ENCODE assay signal across 13 mouse cellular contexts in genomic region chr9:20518708-20519107, GRCm38 (mm10). TPM values are rescaled to one million over a fixed set of nuclear protein-coding genes. Genes with fewer than 3 reads are reported as not detected.
A peak's percentile ranks its signal among the peaks of the same experiment; 100 is the strongest.
DNase-seq lines count a peak whose midpoint lies in the region; ATAC-seq and TF ChIP-seq lines count a peak whose summit lies in the region.
"Had no signal": no experiment of that assay in that cellular context is flagged by ENCODE, and none has a peak within 500 bp of the region (broad histone marks: within the 10 kb centered on the region; RNA-seq: fewer than 3 reads in every experiment).

No protein-coding gene starts in this region.

- no peaks in the 10 kb centered on the region for H3K27me3 ChIP-seq in heart, embryonic 13.5 days (replicated peaks)
- H3K27me3 ChIP-seq in heart, adult 2 months (ENCODE audit: control insufficient read depth, insufficient read depth, low read length), result no peaks in the 10 kb centered on the region
- H3K27me3 ChIP-seq in MEL (ENCODE audit: control insufficient read depth in 1 of 2, insufficient read depth in 2 of 2, low read length in 2 of 2), result no peaks in the 10 kb centered on the region
- no peaks in the 10 kb centered on the region for H3K27me3 ChIP-seq in hindbrain, embryonic 12.5 days
- no peaks in the 10 kb centered on the region for H3K27me3 ChIP-seq in midbrain, embryonic 14.5 days (ENCODE audit: control insufficient read depth, insufficient read depth, low read length)

- H3K36me3 ChIP-seq in heart, embryonic 13.5 days, result peaks cover 47% of the 10 kb centered on the region
- H3K36me3 ChIP-seq in heart, adult 2 months (ENCODE audit: control insufficient read depth, insufficient read depth, low read length), result peaks cover 37% of the 10 kb centered on the region
- peaks cover 28 to 56% of the 10 kb centered on the region in 2 experiments for H3K36me3 ChIP-seq in MEL (ENCODE audit: control insufficient read depth in 1 of 2, insufficient read depth in 2 of 2, low read length in 2 of 2)
- H3K36me3 ChIP-seq in hindbrain, embryonic 12.5 days, result peaks cover 39% of the 10 kb centered on the region
- H3K36me3 ChIP-seq in midbrain, embryonic 14.5 days (ENCODE audit: control insufficient read depth, insufficient read depth, low read length), result peaks cover 29% of the 10 kb centered on the region

- WGBS in heart, embryonic 13.5 days, result 82% methylated on average over 4 of the region's 4 CpGs
- WGBS in heart, adult 2 months, result 85% methylated on average over 4 of the region's 4 CpGs
- WGBS in hindbrain, embryonic 12.5 days, result 88% methylated on average over 4 of the region's 4 CpGs
- WGBS in midbrain, embryonic 14.5 days, result 93% methylated on average over 4 of the region's 4 CpGs

- H3K4me2 ChIP-seq in heart, embryonic 13.5 days, result peak overlapping the region; percentile 79
- H3K4me2 ChIP-seq in hindbrain, embryonic 12.5 days (replicated peaks), result peak overlapping the region; percentile 64
- peak overlapping the region; percentile 92 for H3K4me2 ChIP-seq in midbrain, embryonic 14.5 days (ENCODE audit: low read length)

- peaks cover 8% of the 10 kb centered on the region for H3K79me2 ChIP-seq in heart, adult 2 months (replicated peaks; ENCODE audit: control insufficient read depth, insufficient read depth, low read length)
- H3K79me2 ChIP-seq in MEL (ENCODE audit: control insufficient read depth, insufficient read depth, low read length, poor library complexity), result peaks cover 46% of the 10 kb centered on the region

- ATAC-seq in heart, embryonic 13.5 days (ENCODE audit: extremely low read depth, insufficient number of reproducible peaks, low FRiP score, low TSS enrichment), result no peak
- no peak for ATAC-seq in hindbrain, embryonic 12.5 days (ENCODE audit: low FRiP score)
- ATAC-seq in midbrain, embryonic 14.5 days (ENCODE audit: low FRiP score, low TSS enrichment), result no peak
- no peak for ATAC-seq in frontal cortex, adult (ENCODE audit: low TSS enrichment)

- no peak overlapping the region for H3K27ac ChIP-seq in heart, embryonic 13.5 days (replicated peaks)
- no peak overlapping the region for H3K27ac ChIP-seq in heart, adult 2 months
- H3K27ac ChIP-seq in MEL (ENCODE audit: control insufficient read depth, low read depth, low read length), result no peak overlapping the region
- no peak overlapping the region for H3K27ac ChIP-seq in hindbrain, embryonic 12.5 days
- no peak overlapping the region for H3K27ac ChIP-seq in midbrain, embryonic 14.5 days (replicated peaks; ENCODE audit: low read depth, low read length)

- TF ChIP-seq POLR2A in heart, adult 2 months (IDR thresholded peaks at IDR 0.05; ENCODE audit: insufficient read depth, low read depth, low read length), result no peak
- 0 out of 4 replicates have a peak, but pooled peaks of 1 of the 2 experiments have one; percentile 14 for TF ChIP-seq POLR2A in MEL (IDR thresholded peaks at IDR 0.05; ENCODE audit: control insufficient read depth in 1 of 2, insufficient read depth in 1 of 2, low read depth in 1 of 2, low read length in 2 of 2, poor library complexity in 1 of 2)

- TF ChIP-seq CTCF in heart, adult 2 months (IDR thresholded peaks at IDR 0.05), result no peak
- no peak for TF ChIP-seq CTCF in MEL (IDR thresholded peaks at IDR 0.05 in 2 of 3, conservative IDR thresholded peaks at IDR 0.05 in 1 of 3; ENCODE audit: control insufficient read depth in 1 of 3, insufficient read depth in 1 of 3, low read depth in 2 of 3, low read length in 3 of 3, poor library complexity in 1 of 3, severe bottlenecking in 1 of 3)

- no peak for TF ChIP-seq RAD21 in MEL (IDR thresholded peaks at IDR 0.05; ENCODE audit: low read depth, low read length)

- no peak for DNase-seq in heart, adult 2 months
- DNase-seq in MEL (ENCODE audit: low read depth, low spot score), result peak; percentile 49
- no peak for DNase-seq in midbrain, embryonic 14.5 days
- DNase-seq in gastrocnemius, postnatal 10 days, result no peak
- no peak for DNase-seq in layer of hippocampus, postnatal 36 days
- DNase-seq: adrenal gland, adult 2 months; heart, postnatal 36 days; kidney, postnatal 36 days; lung, adult 2 months; thymus, adult 2 months had no signal

- no peak for TF ChIP-seq EP300 in heart, adult 2 months (IDR thresholded peaks at IDR 0.05; ENCODE audit: insufficient read depth, low read depth, low read length)
- no peak for TF ChIP-seq EP300 in MEL (IDR thresholded peaks at IDR 0.05; ENCODE audit: low read depth in 1 of 2, low read length in 2 of 2)

- no peak overlapping the region; the same call in 1 of the 2 replicates for H3K4me3 ChIP-seq in heart, embryonic 13.5 days
- no peak overlapping the region for H3K4me3 ChIP-seq in heart, adult 2 months
- H3K4me3 ChIP-seq in MEL (ENCODE audit: control insufficient read depth in 1 of 2, insufficient read depth in 1 of 2, low read depth in 2 of 2, low read length in 2 of 2), result no peak overlapping the region
- H3K4me3 ChIP-seq in hindbrain, embryonic 12.5 days, result no peak overlapping the region
- H3K4me3 ChIP-seq in midbrain, embryonic 14.5 days (replicated peaks; ENCODE audit: low read depth, low read length), result no peak overlapping the region

- H3K9ac ChIP-seq in heart, embryonic 13.5 days, result no peak overlapping the region
- no peak overlapping the region for H3K9ac ChIP-seq in heart, adult 2 months (ENCODE audit: low read depth, low read length)
- H3K9ac ChIP-seq in MEL (ENCODE audit: control insufficient read depth, low read depth, low read length, poor library complexity, severe bottlenecking), result no peak overlapping the region
- H3K9ac ChIP-seq in hindbrain, embryonic 12.5 days, result no peak overlapping the region
- H3K9ac ChIP-seq in midbrain, embryonic 14.5 days (replicated peaks; ENCODE audit: low read length), result no peak overlapping the region

- no peaks in the 10 kb centered on the region for H3K9me3 ChIP-seq in heart, embryonic 13.5 days
- no peaks in the 10 kb centered on the region for H3K9me3 ChIP-seq in MEL (replicated peaks; ENCODE audit: insufficient read depth, low read length)
- H3K9me3 ChIP-seq in hindbrain, embryonic 12.5 days (replicated peaks), result no peaks in the 10 kb centered on the region
- no peaks in the 10 kb centered on the region for H3K9me3 ChIP-seq in midbrain, embryonic 14.5 days (ENCODE audit: control insufficient read depth, low read length)

- peaks cover 47% of the 10 kb centered on the region for H3K4me1 ChIP-seq in heart, embryonic 13.5 days
- H3K4me1 ChIP-seq in heart, adult 2 months (ENCODE audit: control insufficient read depth, insufficient read depth, low read length), result peaks cover 11% of the 10 kb centered on the region
- peaks cover 28 to 48% of the 10 kb centered on the region in 2 experiments for H3K4me1 ChIP-seq in MEL (ENCODE audit: control insufficient read depth in 1 of 2, insufficient read depth in 2 of 2, low read length in 2 of 2)
- peaks cover 38% of the 10 kb centered on the region for H3K4me1 ChIP-seq in hindbrain, embryonic 12.5 days
- peaks cover 31% of the 10 kb centered on the region for H3K4me1 ChIP-seq in midbrain, embryonic 14.5 days (ENCODE audit: control insufficient read depth, insufficient read depth, low read length)

- intact Hi-C loops in heart, adult 2 months (cut with DNase I), result no loop called here

TF ChIP-seq in MEL, 35 proteins besides CTCF, POLR2A, EP300 and RAD21:
- 0 out of 2 replicates have a peak, but pooled peaks have one; percentile 6 for TF ChIP-seq MXI1 (IDR thresholded peaks at IDR 0.05; ENCODE audit: low read depth, low read length)
- no peak for TF ChIP-seq MEF2A (IDR thresholded peaks at IDR 0.05; ENCODE audit: extremely low read depth, insufficient replicate concordance, low read depth, low read length, poor library complexity, severe bottlenecking)

RNA-seq across cellular contexts. Expression of gene Zfp266, which starts 2.5 kb away (rescaled TPM):
- 46.1 and 49.7 TPM in 2 replicates for polyA plus RNA-seq in heart, embryonic 13.5 days (2015; fragmentation: Nextera tagmentation; extraction: Ambion mirVana)
- total RNA-seq in heart, adult 2 months (2021), result 10 to 100 TPM; 23.3 to 23.8 TPM
- polyA plus RNA-seq in heart, adult 2 months (2012; rRNA removed), result 6.0 and 10.6 TPM in 2 replicates
- 68.1 and 88.0 TPM in 2 replicates for total RNA-seq in MEL (2012; rRNA removed)
- polyA plus RNA-seq in MEL (2012; ENCODE audit: insufficient read depth in 1 of 2, insufficient read length in 2 of 2, low read depth in 1 of 2, low replicate concordance in 2 of 2, missing spikeins in 1 of 2), result 10 to 100 TPM; 30.7 to 31.5 TPM
- 151 and 155 TPM in 2 replicates for polyA plus RNA-seq in hindbrain, embryonic 12.5 days (2016; fragmentation: Nextera tagmentation; extraction: Ambion mirVana)
- polyA plus RNA-seq in midbrain, embryonic 14.5 days (2014; fragmentation: Nextera tagmentation; extraction: Ambion mirVana), result 98.2 and 123 TPM in 2 replicates
- total RNA-seq in gastrocnemius, postnatal 10 days (2021), result 10 to 100 TPM; 31.4 to 39.3 TPM
- total RNA-seq in layer of hippocampus, postnatal 36 days (2021), result 10 to 100 TPM; 44.3 to 45.1 TPM

RNA-seq across cellular contexts. Expression of gene Zfp426, which starts 26.2 kb away (rescaled TPM):
- polyA plus RNA-seq in heart, embryonic 13.5 days (2015; fragmentation: Nextera tagmentation; extraction: Ambion mirVana), result 11.8 and 12.4 TPM in 2 replicates
- total RNA-seq in heart, adult 2 months (2021), result 10 to 100 TPM in 1 of 2 experiments, 1 to 10 TPM in 1; 7.9 to 12.8 TPM
- polyA plus RNA-seq in heart, adult 2 months (2012; rRNA removed), result 3.8 and 6.6 TPM in 2 replicates
- 32.1 and 41.5 TPM in 2 replicates for total RNA-seq in MEL (2012; rRNA removed)
- polyA plus RNA-seq in MEL (2012; ENCODE audit: insufficient read depth in 1 of 2, insufficient read length in 2 of 2, low read depth in 1 of 2, low replicate concordance in 2 of 2, missing spikeins in 1 of 2), result 10 to 100 TPM in 1 of 2 experiments, not detected in 1; 30.7 TPM
- polyA plus RNA-seq in hindbrain, embryonic 12.5 days (2016; fragmentation: Nextera tagmentation; extraction: Ambion mirVana), result 29.7 and 30.6 TPM in 2 replicates
- 30.1 and 39.5 TPM in 2 replicates for polyA plus RNA-seq in midbrain, embryonic 14.5 days (2014; fragmentation: Nextera tagmentation; extraction: Ambion mirVana)
- total RNA-seq in gastrocnemius, postnatal 10 days (2021), result 10 to 100 TPM in 1 of 2 experiments, 1 to 10 TPM in 1; 9.8 to 12.5 TPM
- 10 to 100 TPM; 25.2 to 32.8 TPM for total RNA-seq in layer of hippocampus, postnatal 36 days (2021)

RNA-seq across cellular contexts. Expression of gene Zfp26, which starts 58.7 kb away (rescaled TPM):
- 6.9 and 7.9 TPM in 2 replicates for polyA plus RNA-seq in heart, embryonic 13.5 days (2015; fragmentation: Nextera tagmentation; extraction: Ambion mirVana)
- 1 to 10 TPM; 7.5 to 9.8 TPM for total RNA-seq in heart, adult 2 months (2021)
- 1.4 and 3.2 TPM in 2 replicates for polyA plus RNA-seq in heart, adult 2 months (2012; rRNA removed)
- total RNA-seq in MEL (2012; rRNA removed), result 50.5 and 52.5 TPM in 2 replicates
- 10 to 100 TPM; 18.5 to 55.4 TPM for polyA plus RNA-seq in MEL (2012; ENCODE audit: insufficient read depth in 1 of 2, insufficient read length in 2 of 2, low read depth in 1 of 2, low replicate concordance in 2 of 2, missing spikeins in 1 of 2)
- polyA plus RNA-seq in hindbrain, embryonic 12.5 days (2016; fragmentation: Nextera tagmentation; extraction: Ambion mirVana), result 31.2 and 33.6 TPM in 2 replicates
- 25.3 and 31.0 TPM in 2 replicates for polyA plus RNA-seq in midbrain, embryonic 14.5 days (2014; fragmentation: Nextera tagmentation; extraction: Ambion mirVana)
- total RNA-seq in gastrocnemius, postnatal 10 days (2021), result 10 to 100 TPM; 12.0 to 14.7 TPM
- total RNA-seq in layer of hippocampus, postnatal 36 days (2021), result 10 to 100 TPM; 24.2 to 28.6 TPM
